Mouse (Mus musculus) gastrocnemius, adult 18-20 months (tissue): ENCODE measurements at regions not wholly inside any gene's neighbourhood (a gene's known extent, or its start where the extent isn't known, plus 50 kb on each side); places are given as distances from the start of the nearest gene placed in this dataset.

Source experiments
- DNase-seq: peaks from one replicate; pipeline ENCODE4 v3.0.0; 2021; ENCODE audit warnings: low spot score

DNA sequence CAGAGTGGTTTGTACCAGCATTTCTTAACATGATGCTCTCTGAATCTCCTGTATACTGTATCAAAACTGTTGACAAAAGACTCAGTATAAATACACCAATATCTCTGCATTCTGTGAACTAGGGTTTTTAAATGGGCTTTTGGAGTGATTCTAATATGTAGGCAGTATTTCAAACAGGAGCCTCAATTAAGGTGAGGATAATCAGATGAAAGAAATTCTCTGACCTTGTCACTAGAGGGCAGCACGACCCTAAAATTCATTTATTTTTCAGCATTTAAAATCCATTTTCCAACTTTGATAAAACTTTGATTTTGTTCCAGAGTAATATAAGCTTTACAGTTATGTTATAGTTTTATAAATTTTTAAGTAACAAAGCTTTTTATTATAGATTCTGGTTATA lies 114.5 kb downstream of the Rfx6 start:
- DNase-seq = peak; percentile 18

- DNase-seq = peak; percentile 17
Observed at GRCm38 (mm10) chr10:51793876-51794275, 116.3 kb downstream of the Rfx6 start.

DNA sequence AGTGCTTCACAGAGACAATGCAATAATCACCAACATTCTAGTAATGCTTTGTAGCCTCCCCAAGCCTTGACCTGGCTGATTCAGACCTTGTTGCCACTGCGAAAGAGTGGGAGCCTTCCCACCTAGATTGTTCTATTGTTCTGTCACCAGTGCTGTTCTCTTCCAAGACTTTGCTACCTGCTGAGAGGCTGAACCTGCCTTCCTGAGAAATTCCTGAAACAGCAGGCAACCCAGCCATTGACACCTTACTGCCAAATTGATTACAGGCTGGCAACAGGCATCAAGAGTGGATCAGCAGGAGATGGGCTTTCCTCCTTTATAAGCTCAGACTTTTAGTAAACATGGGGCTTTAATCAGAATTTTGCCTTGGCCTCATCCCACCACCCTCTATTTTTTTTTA lies 139.1 kb downstream of the Rfx6 start:
- DNase-seq = no peak

DNA sequence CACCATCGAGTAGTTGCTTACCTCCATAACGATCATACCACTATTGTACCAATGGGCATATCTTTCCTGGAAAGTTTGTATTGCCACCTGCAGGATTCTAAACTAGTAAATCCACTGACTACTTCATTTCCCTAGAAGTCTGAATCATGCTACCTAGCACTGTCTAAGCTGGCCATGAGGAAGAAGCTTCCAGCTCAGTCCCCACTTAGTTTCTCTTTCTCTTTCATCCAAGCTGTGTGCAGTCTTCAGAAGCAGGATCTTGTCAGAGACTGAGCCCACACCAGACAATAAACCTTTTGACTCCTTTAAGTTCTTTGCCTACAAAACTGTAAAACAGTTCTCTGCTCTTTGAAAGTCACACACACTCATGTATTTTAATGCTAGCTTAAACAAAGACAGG lies 146.3 kb downstream of the Rfx6 start:
- DNase-seq = no peak

DNA sequence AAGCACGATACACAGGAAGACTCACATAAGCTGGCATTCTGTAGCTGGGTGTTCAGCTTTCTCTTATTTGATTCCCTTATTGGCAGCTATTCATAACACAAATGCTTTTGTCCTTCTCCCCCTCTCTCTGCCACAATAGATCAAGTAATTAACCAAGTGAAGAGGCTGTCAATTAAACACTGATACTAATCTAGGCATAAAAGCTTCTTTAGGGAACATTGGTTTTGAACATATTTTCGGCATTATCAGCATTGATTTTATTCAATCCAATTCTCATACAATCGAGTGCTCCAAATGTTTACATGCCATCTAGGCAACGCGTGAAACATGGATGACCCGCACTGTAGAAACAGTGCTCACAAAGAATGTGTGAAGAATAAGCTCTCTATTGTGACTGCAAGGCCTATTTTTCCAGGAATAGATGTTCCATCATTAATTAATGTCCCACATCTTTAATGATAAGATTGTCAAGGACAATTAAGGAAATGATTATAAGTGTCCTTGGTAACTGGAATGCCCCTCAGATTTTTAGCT lies 148.9 kb downstream of the Rfx6 start:
- DNase-seq = no peak

DNA sequence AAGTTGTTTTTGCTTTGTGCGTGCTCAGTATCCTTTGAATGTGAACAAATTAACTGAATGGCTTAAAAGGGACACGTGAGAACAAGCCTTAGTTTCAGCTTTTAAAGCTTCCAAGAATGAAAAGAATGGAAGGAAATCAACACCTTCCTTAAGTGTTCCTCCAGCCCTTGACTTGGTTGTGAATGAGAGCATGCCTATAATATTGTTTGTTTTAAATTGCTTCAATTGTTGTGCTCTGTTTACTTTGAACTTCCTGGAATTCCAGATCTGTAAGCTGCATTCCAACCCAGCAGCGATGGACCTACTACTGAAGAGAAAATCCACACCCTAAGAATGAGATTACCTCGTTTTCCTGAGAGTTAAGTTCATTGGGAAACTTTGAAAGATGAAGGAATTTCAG lies 154.9 kb downstream of the Rfx6 start:
- no peak for DNase-seq

- DNase-seq = no peak
Observed at GRCm38 (mm10) chr10:51843099-51843498, 165.5 kb downstream of the Rfx6 start.

DNA sequence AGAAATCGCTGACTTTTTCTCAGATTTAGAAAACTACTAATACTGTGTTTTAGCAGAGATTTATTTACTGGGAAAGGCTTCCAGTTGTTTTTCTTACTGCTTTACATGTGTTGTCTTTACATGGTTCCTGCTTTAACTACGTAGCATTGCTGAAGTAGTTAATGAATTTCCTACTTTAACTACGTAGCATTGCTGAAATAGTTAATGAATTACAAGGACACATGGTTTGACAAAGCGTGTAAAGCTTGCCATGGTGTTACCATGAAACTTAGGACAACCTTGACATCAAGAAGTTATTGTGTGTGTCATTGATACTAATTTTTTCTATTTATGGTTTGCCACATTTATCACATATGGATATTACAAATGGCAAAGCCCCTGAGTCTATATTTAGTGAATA lies 168.7 kb downstream of the Rfx6 start:
- DNase-seq = no peak

DNA sequence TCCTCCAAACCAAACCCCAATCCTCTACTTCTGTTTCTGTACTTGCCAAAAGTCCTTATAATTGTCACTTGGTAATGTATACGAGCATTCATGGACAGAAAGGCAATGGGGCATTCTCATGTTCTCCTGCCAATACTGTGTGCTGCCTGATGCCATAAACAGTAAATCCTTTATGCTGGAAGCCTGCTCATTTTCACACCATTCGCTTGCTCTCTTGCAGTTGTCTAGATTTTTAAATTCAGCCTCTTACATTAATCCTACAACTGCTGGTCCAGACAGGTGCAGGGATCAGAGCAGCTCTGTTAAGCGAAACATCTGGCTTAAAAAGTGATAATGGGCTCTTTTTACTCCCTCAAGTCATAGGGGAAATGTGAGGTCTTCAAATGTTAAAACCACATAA lies 152.9 kb upstream of the Vgll2 start:
- DNase-seq = no peak

DNA sequence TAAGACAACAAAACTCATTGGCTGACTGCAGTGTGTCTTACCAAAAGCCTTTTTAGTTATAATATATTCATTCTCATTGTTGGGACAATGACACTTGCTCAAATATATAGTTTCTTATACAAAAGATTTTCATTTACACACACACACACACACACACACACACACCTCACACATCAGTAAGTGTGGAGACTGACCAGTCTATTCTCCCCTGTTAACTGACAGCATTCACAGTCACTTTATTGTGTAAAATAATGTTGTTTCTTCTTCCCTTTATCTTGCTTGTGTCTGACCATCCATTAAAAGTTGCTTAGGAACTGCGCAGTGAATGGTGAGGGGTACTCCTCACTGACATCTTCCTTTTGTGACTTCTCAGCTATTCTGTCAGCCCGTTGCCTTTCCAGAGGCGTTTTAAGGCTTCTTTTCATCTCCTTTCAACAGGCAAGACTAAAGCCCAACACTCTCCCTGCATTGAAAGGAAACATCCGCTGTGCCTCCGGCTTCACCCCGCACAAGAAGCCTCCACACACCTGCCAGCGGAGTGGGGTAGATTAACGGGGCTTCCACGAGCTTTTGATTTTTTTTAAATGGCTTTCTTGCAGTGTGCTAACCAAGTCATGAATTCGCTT lies 111.1 kb upstream of the Vgll2 start:
- no peak for DNase-seq

DNA sequence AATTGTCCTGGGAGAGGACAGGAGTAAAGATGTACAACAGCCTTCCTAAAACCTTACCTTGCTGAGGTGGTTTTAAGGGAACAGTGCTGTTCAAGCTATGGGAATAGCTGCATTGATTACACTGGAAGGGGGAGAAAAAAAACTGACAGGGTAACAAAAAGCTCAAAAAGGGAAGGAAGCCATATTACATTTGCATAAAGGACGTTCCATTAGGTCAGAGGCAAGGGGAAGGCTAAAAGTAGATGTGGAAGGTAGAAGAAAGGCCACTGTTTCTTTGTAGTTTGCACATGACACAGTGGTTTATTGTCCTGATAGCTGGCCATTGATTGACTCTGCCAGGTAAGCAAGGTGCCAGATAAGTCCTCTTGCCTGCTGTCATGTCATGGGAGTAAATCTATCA lies 110.2 kb upstream of the Vgll2 start:
- no peak for DNase-seq

- DNase-seq = no peak
Observed at GRCm38 (mm10) chr10:51926644-51927043, 95.7 kb upstream of the Vgll2 start.

- DNase-seq = peak; percentile 72
Observed at GRCm38 (mm10) chr10:51929341-51929740, 93.0 kb upstream of the Vgll2 start.

GRCm38 (mm10) chr10:51930266-51930665 lies 92.0 kb upstream of the Vgll2 start:
- peak; percentile 66 for DNase-seq

DNA sequence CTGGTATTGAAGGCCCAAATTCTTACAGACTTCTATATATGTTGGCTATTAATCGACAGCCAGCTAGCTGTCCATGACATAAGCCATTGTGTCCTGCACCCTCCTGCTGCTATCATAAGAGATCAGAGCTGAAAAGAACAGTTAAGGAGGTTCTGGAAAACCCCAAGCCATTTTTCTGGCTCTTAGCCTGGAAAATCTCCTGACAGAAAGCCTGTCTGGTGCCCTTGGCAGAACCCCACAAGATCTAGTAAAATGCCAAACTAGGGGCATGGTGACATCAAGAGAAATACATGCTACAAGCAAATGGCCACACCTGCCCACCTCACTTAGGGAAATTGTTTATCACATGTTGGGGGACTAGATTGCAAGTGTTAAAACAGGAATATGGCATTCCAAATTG lies 91.6 kb upstream of the Vgll2 start:
- peak; percentile 75 for DNase-seq

DNA sequence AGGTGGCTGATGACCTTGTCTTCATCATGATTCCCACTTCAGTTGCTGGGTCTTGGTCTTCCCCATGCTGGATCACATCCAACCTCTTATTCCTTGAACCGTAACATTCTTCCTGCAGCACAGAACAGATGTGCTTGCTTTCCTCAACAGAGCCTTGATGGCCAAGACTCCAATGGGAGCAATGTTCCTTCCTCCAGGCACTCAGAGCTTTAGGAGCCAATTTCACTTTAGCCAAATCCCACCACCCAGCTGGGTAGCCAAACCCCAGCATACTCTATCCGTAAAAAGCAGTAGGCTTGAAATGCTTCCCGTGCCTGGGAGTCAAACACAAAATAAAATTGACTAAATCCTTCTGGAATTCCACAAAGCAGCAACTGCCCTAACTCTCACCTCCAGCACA lies 86.8 kb upstream of the Vgll2 start:
- no peak for DNase-seq

DNA sequence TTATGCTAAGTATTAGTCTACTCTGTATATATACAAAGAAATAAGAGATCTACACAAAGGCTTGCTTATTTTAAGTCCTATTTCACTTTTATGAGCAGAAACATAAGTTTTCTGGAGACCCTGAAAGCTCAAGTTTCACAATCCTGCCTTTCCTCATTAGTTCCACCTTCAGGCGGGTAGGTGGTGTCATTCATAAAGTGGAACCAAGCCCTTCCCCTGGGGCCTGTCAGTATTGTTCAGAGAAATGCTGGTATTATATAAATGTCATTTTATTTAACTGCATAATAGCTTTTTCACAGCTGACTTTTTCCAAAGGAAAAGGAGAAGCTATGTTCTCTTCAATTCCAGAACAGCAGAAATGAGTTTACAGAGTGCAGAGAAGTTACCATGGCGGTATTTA lies 81.1 kb upstream of the Vgll2 start:
- no peak for DNase-seq

GRCm38 (mm10) chr10:51945701-51946100 lies 76.6 kb upstream of the Vgll2 start:
- DNase-seq = peak; percentile 77

- no peak for DNase-seq
Observed at GRCm38 (mm10) chr10:51946189-51946588, 76.1 kb upstream of the Vgll2 start.

- no peak for DNase-seq
Observed at GRCm38 (mm10) chr10:51946881-51947280, 75.4 kb upstream of the Vgll2 start.

GRCm38 (mm10) chr10:51950016-51950415 lies 72.3 kb upstream of the Vgll2 start:
- no peak for DNase-seq

- no peak for DNase-seq
Observed at GRCm38 (mm10) chr10:51952021-51952420, 70.3 kb upstream of the Vgll2 start.

DNA sequence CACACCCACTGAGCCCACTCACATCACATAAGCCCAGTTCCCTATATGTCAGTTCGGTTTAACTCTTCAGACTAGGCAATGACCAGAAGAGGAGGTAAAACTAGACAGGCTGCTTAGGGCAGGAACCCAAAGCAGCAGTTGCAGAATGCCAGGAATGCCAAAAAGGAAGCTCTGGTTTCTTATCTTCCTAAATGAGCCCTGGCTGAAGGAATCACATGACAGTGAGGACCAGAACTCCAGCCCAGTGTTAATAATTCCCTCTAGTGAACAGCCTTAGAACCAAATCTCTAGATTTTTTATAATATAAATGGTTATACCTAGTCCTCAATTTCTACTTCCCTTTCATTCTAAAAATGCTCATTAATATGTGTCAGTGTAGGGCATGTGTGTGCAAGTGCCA lies 65.8 kb upstream of the Vgll2 start:
- no peak for DNase-seq

DNA sequence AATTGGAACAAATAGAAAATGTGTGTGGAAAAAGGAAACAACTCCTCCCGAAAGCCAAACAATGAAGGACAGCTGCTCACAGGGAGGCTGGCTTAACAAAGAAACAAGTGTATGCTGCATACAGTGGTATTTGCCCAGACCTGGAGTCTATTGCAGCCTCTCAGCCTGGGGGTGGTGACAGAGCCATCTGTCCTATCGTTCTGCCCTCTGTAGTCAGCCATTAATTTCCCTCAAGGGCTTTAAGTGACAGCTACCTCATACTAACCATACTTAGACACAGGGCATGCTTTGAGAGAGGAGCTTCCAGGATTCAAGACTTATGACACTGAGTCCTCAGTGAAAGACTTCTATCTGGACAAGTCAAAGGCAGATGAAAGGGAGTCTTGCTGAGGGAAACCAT lies 60.8 kb upstream of the Vgll2 start:
- DNase-seq = no peak
